Mouse (Mus musculus): ENCODE results near the gene Tmed9.
A peak's percentile ranks its signal among the peaks of the same experiment; 100 is the strongest.
"Not testable (repeated sequence)": the region's sequence is repeated elsewhere in the genome, so short reads cannot be mapped to it uniquely, and the experiment has no call there.

The Tmed9 gene

GRCm38 (mm10) chr13:55607624-55608006 is 34.1 kb downstream of the Tmed9 start:
- no peak for DNase-seq (ENCODE audit: extremely low spot score)

- DNase-seq (ENCODE audit: extremely low spot score), result no peak
Observed at GRCm38 (mm10) chr13:55611996-55612395, 38.5 kb downstream of the Tmed9 start.

DNA sequence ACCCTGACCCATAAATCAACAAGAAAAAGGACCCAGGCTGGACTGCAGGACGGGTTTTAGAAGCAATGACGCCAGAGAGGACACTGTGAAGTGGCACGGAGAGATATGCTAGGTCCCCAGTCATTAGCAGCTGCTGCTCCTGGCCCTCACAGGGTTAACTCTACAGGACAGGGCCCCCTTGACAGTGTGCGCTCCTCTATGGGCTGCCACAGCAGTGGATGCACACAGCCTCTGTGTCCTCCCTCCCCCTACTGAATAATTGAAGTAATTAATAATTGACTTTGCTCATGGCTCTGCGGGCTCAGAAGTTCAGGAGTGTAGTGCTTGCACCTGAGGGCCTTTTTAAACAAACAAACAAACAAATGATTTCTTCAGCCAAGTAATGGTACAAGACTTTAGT is 39.9 kb downstream of the Tmed9 start:
- DNase-seq (ENCODE audit: extremely low spot score), result no peak

DNA sequence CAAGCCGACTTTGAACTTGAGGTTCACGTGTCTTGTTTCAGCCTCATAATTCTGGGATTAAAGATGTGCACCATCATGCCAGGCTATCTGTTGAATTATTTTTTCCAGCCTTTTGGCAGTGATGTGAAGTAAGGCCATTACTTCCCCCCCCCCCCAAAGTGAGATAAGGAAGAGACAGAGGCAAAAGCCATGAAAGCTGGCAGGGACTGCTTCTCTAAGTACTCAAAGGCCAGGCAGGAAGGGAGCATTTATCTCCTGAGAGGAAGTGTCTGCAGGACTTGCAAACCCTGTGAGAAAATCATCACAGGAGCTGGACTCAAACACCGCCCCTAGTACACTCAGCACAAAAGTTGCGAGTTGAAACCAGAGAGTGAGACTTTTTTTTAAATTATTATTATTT is 45.8 kb downstream of the Tmed9 start:
- DNase-seq (ENCODE audit: extremely low spot score), result no peak

- DNase-seq (ENCODE audit: extremely low spot score), result no peak
Observed at GRCm38 (mm10) chr13:55620275-55620674, 46.7 kb downstream of the Tmed9 start.

- not testable (repeated sequence) for DNase-seq (ENCODE audit: extremely low spot score)
Observed at GRCm38 (mm10) chr13:55622156-55622648, 48.7 kb downstream of the Tmed9 start.

DNA sequence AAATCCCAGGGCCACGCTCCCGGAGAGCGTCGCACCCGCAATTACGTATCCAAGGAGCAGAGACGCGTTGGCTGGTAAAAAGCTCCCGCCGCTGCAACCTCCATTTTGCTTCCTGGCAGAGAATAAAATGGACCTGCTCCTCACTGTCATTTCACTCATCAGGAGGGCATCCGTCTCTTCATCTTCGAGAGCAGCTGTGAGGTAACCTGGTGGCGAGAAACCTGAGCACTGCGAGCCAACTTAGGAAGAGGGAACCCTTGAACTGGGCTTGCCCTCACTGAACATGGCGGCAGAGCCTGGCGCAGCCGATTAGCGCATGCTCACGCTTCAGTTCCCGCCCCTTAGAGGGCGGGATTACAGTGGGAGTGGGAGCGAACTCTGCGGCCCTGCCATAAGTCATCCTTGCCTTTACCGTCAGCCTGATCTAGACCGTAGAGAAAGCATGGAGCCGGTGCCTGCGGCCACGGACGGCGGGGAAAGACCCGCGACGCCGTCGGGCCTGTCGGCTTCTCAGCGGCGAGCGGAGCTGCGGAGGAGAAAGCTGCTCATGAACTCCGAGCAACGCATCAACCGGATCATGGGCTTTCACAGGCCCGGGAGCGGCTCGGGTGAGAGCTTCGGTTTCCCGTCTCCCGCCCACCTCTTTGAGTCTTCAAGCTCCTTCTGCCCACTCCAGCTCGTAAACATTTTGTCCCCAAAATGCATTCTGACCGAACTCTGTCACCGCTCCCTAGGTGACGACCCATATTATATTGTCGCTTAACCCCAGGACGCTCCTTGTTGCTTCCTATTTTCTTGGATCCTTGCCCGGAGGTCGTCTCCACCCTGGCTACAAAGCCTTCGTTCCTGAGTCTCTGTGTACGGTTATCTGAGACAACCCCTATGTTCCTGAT is 49.4 kb downstream of the Tmed9 start, which contains the start of gene Caml:
Gene Caml (plus strand): TSS at position 357 of the 893 bp plus-strand sequence.
- DNase-seq (ENCODE audit: extremely low spot score), result peak; percentile 93

GRCm38 (mm10) chr13:55634639-55635127 is 61.2 kb downstream of the Tmed9 start, which contains the start of gene Ddx46:
Gene Ddx46 (plus strand): TSS chr13:55635027.
- peak; percentile 91 for DNase-seq (ENCODE audit: extremely low spot score)

- no peak for DNase-seq (ENCODE audit: extremely low spot score)
Observed at GRCm38 (mm10) chr13:55635146-55635571, 61.6 kb downstream of the Tmed9 start.

- DNase-seq (ENCODE audit: extremely low spot score), result no peak
Observed at GRCm38 (mm10) chr13:55636185-55636983, 62.9 kb downstream of the Tmed9 start.

GRCm38 (mm10) chr13:55640480-55640879 is 66.9 kb downstream of the Tmed9 start:
- DNase-seq (ENCODE audit: extremely low spot score), result peak; percentile 75

- no peak for DNase-seq (ENCODE audit: extremely low spot score)
Observed at GRCm38 (mm10) chr13:55644525-55644924, 71.0 kb downstream of the Tmed9 start.

Data from embryo, embryonic 9.5 days (tissue).